10 mouse cellular contexts compared by ENCODE assay signal in genomic region chr2:153107046-153107766, GRCm38 (mm10). TPM values are rescaled to one million over a fixed set of nuclear protein-coding genes. Genes with fewer than 3 reads are reported as not detected.
A peak's percentile ranks its signal among the peaks of the same experiment; 100 is the strongest.
DNase-seq lines count a peak whose midpoint lies in the region; ATAC-seq and TF ChIP-seq lines count a peak whose summit lies in the region.
"Had no signal": no experiment of that assay in that cellular context is flagged by ENCODE, and none has a peak within 500 bp of the region (broad histone marks: within the 10 kb centered on the region; RNA-seq: fewer than 3 reads in every experiment).

No protein-coding gene starts in this region.

- peak overlapping the region; percentile 75 for H3K4me2 ChIP-seq in heart, embryonic 14.5 days (ENCODE audit: low read length)
- H3K4me2 ChIP-seq in hindbrain, embryonic 16.5 days (ENCODE audit: low read length) = peak overlapping the region; percentile 90
- peak overlapping the region; percentile 68; the same call in 1 of the 2 replicates for H3K4me2 ChIP-seq in midbrain, embryonic 14.5 days (ENCODE audit: low read length)

- WGBS in heart, embryonic 14.5 days = 36% methylated on average over 23 of the region's 23 CpGs
- 33% methylated on average over 23 of the region's 23 CpGs for WGBS in hindbrain, embryonic 16.5 days
- 33% methylated on average over 23 of the region's 23 CpGs for WGBS in midbrain, embryonic 14.5 days
- WGBS in cerebellum, adult 2 months = 45% methylated on average over 23 of the region's 23 CpGs

- peaks cover 0 to 6% of the 10 kb centered on the region in 2 experiments; a peak in 2 of 4 replicates for H3K4me1 ChIP-seq in heart, embryonic 14.5 days (ENCODE audit: control insufficient read depth in 2 of 2, insufficient read depth in 2 of 2, low read length in 2 of 2)
- peaks cover 5% of the 10 kb centered on the region for H3K4me1 ChIP-seq in hindbrain, embryonic 16.5 days (ENCODE audit: control insufficient read depth, insufficient read depth, low read depth, low read length)
- peaks cover 4% of the 10 kb centered on the region; the same call in 1 of the 2 replicates for H3K4me1 ChIP-seq in midbrain, embryonic 14.5 days (ENCODE audit: control insufficient read depth, insufficient read depth, low read length)
- H3K4me1 ChIP-seq in cerebellum, adult 2 months (ENCODE audit: control insufficient read depth, insufficient read depth, low read length) = no peaks in the 10 kb centered on the region

- ATAC-seq in heart, embryonic 14.5 days (ENCODE audit: insufficient number of reproducible peaks, insufficient read depth, low FRiP score, low read depth) = no peak
- ATAC-seq in hindbrain, embryonic 16.5 days = 0 out of 2 replicates have a peak, but pooled peaks have one; percentile 27
- no peak for ATAC-seq in midbrain, embryonic 14.5 days (ENCODE audit: low FRiP score, low TSS enrichment)

- no peak for TF ChIP-seq POLR2A in cerebellum, adult 2 months (IDR thresholded peaks at IDR 0.05; ENCODE audit: borderline replicate concordance, insufficient read depth, low read length)

- H3K9ac ChIP-seq in heart, embryonic 14.5 days (ENCODE audit: low read length) = no peak overlapping the region
- H3K9ac ChIP-seq in hindbrain, embryonic 16.5 days (ENCODE audit: low read depth, low read length) = no peak overlapping the region
- no peak overlapping the region for H3K9ac ChIP-seq in midbrain, embryonic 14.5 days (replicated peaks; ENCODE audit: low read length)

- H3K27me3 ChIP-seq in heart, embryonic 14.5 days (ENCODE audit: control insufficient read depth, insufficient read depth, low read length) = peaks cover 52% of the 10 kb centered on the region
- H3K27me3 ChIP-seq in hindbrain, embryonic 16.5 days (replicated peaks; ENCODE audit: control insufficient read depth, insufficient read depth, low read length) = peaks cover 20% of the 10 kb centered on the region
- H3K27me3 ChIP-seq in midbrain, embryonic 14.5 days (ENCODE audit: control insufficient read depth, insufficient read depth, low read length) = peaks cover 19% of the 10 kb centered on the region
- H3K27me3 ChIP-seq in cerebellum, adult 2 months (ENCODE audit: control insufficient read depth, insufficient read depth, low read length) = peaks cover 2% of the 10 kb centered on the region; the same call in 1 of the 2 replicates

- no peak for TF ChIP-seq CTCF in cerebellum, adult 2 months (IDR thresholded peaks at IDR 0.05; ENCODE audit: borderline replicate concordance, insufficient read depth, low read depth, low read length)

- peak overlapping the region in 1 of 2 experiments; percentile 46; a peak in 3 of 4 replicates for H3K4me3 ChIP-seq in heart, embryonic 14.5 days (ENCODE audit: control insufficient read depth in 1 of 2, insufficient read depth in 1 of 2, low read depth in 1 of 2, low read length in 2 of 2)
- H3K4me3 ChIP-seq in hindbrain, embryonic 16.5 days (ENCODE audit: low read length) = no peak overlapping the region
- no peak overlapping the region for H3K4me3 ChIP-seq in midbrain, embryonic 14.5 days (replicated peaks; ENCODE audit: low read depth, low read length)
- H3K4me3 ChIP-seq in cerebellum, adult 2 months (replicated peaks; ENCODE audit: insufficient read depth, low read depth, low read length) = no peak overlapping the region

- no peak overlapping the region for H3K27ac ChIP-seq in heart, embryonic 14.5 days (replicated peaks in 1 of 2; ENCODE audit: control insufficient read depth in 1 of 2, insufficient read depth in 1 of 2, low read depth in 2 of 2, low read length in 2 of 2)
- H3K27ac ChIP-seq in hindbrain, embryonic 16.5 days (ENCODE audit: low read depth, low read length) = no peak overlapping the region
- H3K27ac ChIP-seq in midbrain, embryonic 14.5 days (replicated peaks; ENCODE audit: low read depth, low read length) = no peak overlapping the region
- H3K27ac ChIP-seq in cerebellum, adult 2 months (ENCODE audit: insufficient read depth, low read length) = no peak overlapping the region

- no peaks in the 10 kb centered on the region for H3K36me3 ChIP-seq in heart, embryonic 14.5 days (ENCODE audit: control insufficient read depth, insufficient read depth, low read length)
- no peaks in the 10 kb centered on the region for H3K36me3 ChIP-seq in hindbrain, embryonic 16.5 days (ENCODE audit: control insufficient read depth, insufficient read depth, low read length)
- no peaks in the 10 kb centered on the region for H3K36me3 ChIP-seq in midbrain, embryonic 14.5 days (ENCODE audit: control insufficient read depth, insufficient read depth, low read length)

- no peak for DNase-seq in heart, adult 8-10 months (ENCODE audit: low spot score)
- peak; percentile 53 for DNase-seq in embryo, embryonic 11 days
- no peak for DNase-seq in midbrain, embryonic 14.5 days
- no peak for DNase-seq in spleen, adult 12 weeks (ENCODE audit: low spot score)
- DNase-seq in cerebellum, postnatal 25 days = no peak
- DNase-seq in cerebellum, adult 2 months = no peak
- DNase-seq: cerebellum, postnatal 10 days had no signal

- no peaks in the 10 kb centered on the region for H3K9me3 ChIP-seq in heart, embryonic 14.5 days (ENCODE audit: control insufficient read depth, low read length)
- no peaks in the 10 kb centered on the region for H3K9me3 ChIP-seq in hindbrain, embryonic 16.5 days (ENCODE audit: control insufficient read depth, low read length)
- H3K9me3 ChIP-seq in midbrain, embryonic 14.5 days (ENCODE audit: control insufficient read depth, low read length) = no peaks in the 10 kb centered on the region

RNA-seq across cellular contexts. Expression of gene Hck, which starts 1.1 kb away (rescaled TPM):
- polyA plus RNA-seq in heart, embryonic 14.5 days (2014; fragmentation: Nextera tagmentation; extraction: Ambion mirVana) = 1.9 and 2.5 TPM in 2 replicates
- 1 to 10 TPM in 2 of 4 experiments, under 1 TPM in 2; 0.72 to 1.2 (median 0.95) TPM for total RNA-seq in heart, adult 8-10 months (2022)
- 4.3 and 5.3 TPM in 2 replicates for polyA plus RNA-seq in hindbrain, embryonic 16.5 days (2015; fragmentation: Nextera tagmentation; extraction: Ambion mirVana)
- polyA plus RNA-seq in midbrain, embryonic 14.5 days (2014; fragmentation: Nextera tagmentation; extraction: Ambion mirVana) = 1.4 and 2.3 TPM in 2 replicates
- 1.2 and 1.4 TPM in 2 replicates for polyA plus RNA-seq in cerebellum, adult 2 months (2012; rRNA removed)

RNA-seq across cellular contexts. Expression of gene Ccm2l, which starts 41.5 kb away (rescaled TPM):
- 6.5 and 7.9 TPM in 2 replicates for polyA plus RNA-seq in heart, embryonic 14.5 days (2014; fragmentation: Nextera tagmentation; extraction: Ambion mirVana)
- total RNA-seq in heart, adult 8-10 months (2022) = 10 to 100 TPM; 12.9 to 21.5 (median 13.8) TPM
- 0.58 and 1.4 TPM in 2 replicates for polyA plus RNA-seq in hindbrain, embryonic 16.5 days (2015; fragmentation: Nextera tagmentation; extraction: Ambion mirVana)
- 1.5 and 2.0 TPM in 2 replicates for polyA plus RNA-seq in midbrain, embryonic 14.5 days (2014; fragmentation: Nextera tagmentation; extraction: Ambion mirVana)
- polyA plus RNA-seq in cerebellum, adult 2 months (2012; rRNA removed) = 9.0 and 11.4 TPM in 2 replicates
- total RNA-seq: CH12.LX had no signal

RNA-seq across cellular contexts. Expression of gene Tm9sf4, which starts 53.9 kb away (rescaled TPM):
- polyA plus RNA-seq in heart, embryonic 14.5 days (2014; fragmentation: Nextera tagmentation; extraction: Ambion mirVana) = 59.6 and 67.9 TPM in 2 replicates
- total RNA-seq in heart, adult 8-10 months (2022) = 10 to 100 TPM; 41.9 to 50.0 (median 45.1) TPM
- polyA plus RNA-seq in hindbrain, embryonic 16.5 days (2015; fragmentation: Nextera tagmentation; extraction: Ambion mirVana) = 79.8 and 86.7 TPM in 2 replicates
- polyA plus RNA-seq in midbrain, embryonic 14.5 days (2014; fragmentation: Nextera tagmentation; extraction: Ambion mirVana) = 80.1 and 89.8 TPM in 2 replicates
- 78.6 and 82.5 TPM in 2 replicates for polyA plus RNA-seq in cerebellum, adult 2 months (2012; rRNA removed)
